Mouse (Mus musculus) MEL (cell line): ENCODE results near the gene Mgat5. TPM values are rescaled to one million over a fixed set of nuclear protein-coding genes. Genes with fewer than 3 reads are reported as not detected.

ENCODE experiments used
- DNase-seq: peaks from one replicate; pipeline ENCODE4 v3.0.0; 2011; ENCODE audit warnings: low read depth, low spot score
- H3K27ac ChIP-seq: 2 replicates; pipeline ENCODE4 v1.5.1; 2012; ENCODE audit warnings: low read depth, mild to moderate bottlenecking, control low read depth, low read length, moderate library complexity; ENCODE audit not compliant: control insufficient read depth
- H3K27me3 ChIP-seq, 2 experiments: fragments of 150-350 bp in 1 of 2; sonication (generic) in 1 of 2; 2 replicates each; pipeline ENCODE4 v1.6.1; 2012; ENCODE audit warnings: low read length in 2 of 2, mild to moderate bottlenecking in 2 of 2, improper control_type of control experiment in 1 of 2, moderate library complexity in 1 of 2; ENCODE audit not compliant: insufficient read depth in 2 of 2, control insufficient read depth in 1 of 2
- H3K36me3 ChIP-seq, 2 experiments: 2 replicates each; pipeline ENCODE4 v1.6.1; 2012 to 2014; ENCODE audit warnings: low read length in 2 of 2, improper control_type of control experiment in 1 of 2, inconsistent platforms in 1 of 2, mild to moderate bottlenecking in 1 of 2; ENCODE audit not compliant: insufficient read depth in 2 of 2, control insufficient read depth in 1 of 2
- H3K4me1 ChIP-seq, 2 experiments: fragments of 150-350 bp in 1 of 2; sonication (generic) in 1 of 2; 2 replicates each; pipeline ENCODE4 v1.6.1; 2012; ENCODE audit warnings: low read length in 2 of 2, improper control_type of control experiment in 1 of 2, mild to moderate bottlenecking in 1 of 2; ENCODE audit not compliant: insufficient read depth in 2 of 2, control insufficient read depth in 1 of 2
- H3K4me3 ChIP-seq, 2 experiments: fragments of 150-350 bp in 1 of 2; sonication (generic) in 1 of 2; 2 replicates each; pipeline ENCODE4 v1.5.1; 2012; ENCODE audit warnings: low read depth in 2 of 2, low read length in 2 of 2, mild to moderate bottlenecking in 2 of 2, moderate library complexity in 2 of 2, control low read depth in 1 of 2, improper control_type of control experiment in 1 of 2; ENCODE audit not compliant: control insufficient read depth in 1 of 2, insufficient read depth in 1 of 2
- H3K79me2 ChIP-seq: 2 replicates; pipeline ENCODE4 v1.6.1; 2012; ENCODE audit warnings: mild to moderate bottlenecking, low read length, moderate library complexity; ENCODE audit not compliant: control insufficient read depth, poor library complexity, insufficient read depth
- H3K9ac ChIP-seq: 2 replicates; pipeline ENCODE4 v1.6.1; 2012; ENCODE audit warnings: low read depth, mild to moderate bottlenecking, control low read depth, low read length, moderate library complexity; ENCODE audit not compliant: control insufficient read depth, poor library complexity, severe bottlenecking
- H3K9me3 ChIP-seq: fragments of 150-350 bp; sonication (generic); replicated peaks from 2 replicates; pipeline ENCODE4 v1.6.1; 2012; ENCODE audit warnings: mild to moderate bottlenecking, low read length, improper control_type of control experiment, moderate library complexity; ENCODE audit not compliant: insufficient read depth
- BHLHE40 ChIP-seq: IDR thresholded peaks from 2 replicates; pipeline ENCODE4 v1.6.1; 2012; ENCODE audit warnings: low read depth, mild to moderate bottlenecking, inconsistent platforms, low read length, improper control_type of control experiment, borderline replicate concordance
- CTCF ChIP-seq, 3 experiments: IDR thresholded peaks in 2 of 3; conservative IDR thresholded peaks in 1 of 3; 2 replicates each; pipeline ENCODE4 v1.5.1; 2011 to 2012; ENCODE audit warnings: low read length in 3 of 3, low read depth in 2 of 3, mild to moderate bottlenecking in 2 of 3, improper control_type of control experiment in 1 of 3, inconsistent platforms in 1 of 3, mixed read lengths in 1 of 3, moderate library complexity in 1 of 3; ENCODE audit not compliant: control insufficient read depth in 1 of 3, insufficient read depth in 1 of 3, poor library complexity in 1 of 3, severe bottlenecking in 1 of 3
- ELF1 ChIP-seq: IDR thresholded peaks from 2 replicates; pipeline ENCODE4 v1.6.1; 2014; ENCODE audit warnings: low read depth, mild to moderate bottlenecking, inconsistent platforms, low read length, improper control_type of control experiment, moderate library complexity
- EP300 ChIP-seq, 2 experiments: IDR thresholded peaks; 2 replicates each; pipeline ENCODE4 v1.6.1; 2011; ENCODE audit warnings: improper control_type of control experiment in 2 of 2, low read length in 2 of 2, low read depth in 1 of 2, mild to moderate bottlenecking in 1 of 2
- GABPA ChIP-seq: IDR thresholded peaks from 2 replicates; pipeline ENCODE4 v1.6.1; 2012; ENCODE audit warnings: low read depth, mild to moderate bottlenecking, inconsistent platforms, low read length, improper control_type of control experiment, moderate library complexity
- HCFC1 ChIP-seq: IDR thresholded peaks from 2 replicates; pipeline ENCODE4 v1.6.1; 2012; ENCODE audit warnings: low read depth, mild to moderate bottlenecking, inconsistent platforms, low read length, improper control_type of control experiment, moderate library complexity
- JUND ChIP-seq: IDR thresholded peaks from 2 replicates; pipeline ENCODE4 v1.6.1; 2011; ENCODE audit warnings: low read depth, mild to moderate bottlenecking, improper control_type of control experiment, low read length
- NRF1 ChIP-seq: IDR thresholded peaks from 2 replicates; pipeline ENCODE4 v1.6.1; 2014; ENCODE audit warnings: low read depth, mild to moderate bottlenecking, inconsistent platforms, low read length, improper control_type of control experiment, moderate library complexity; ENCODE audit not compliant: poor library complexity, insufficient read depth, severe bottlenecking
- POLR2A ChIP-seq, 2 experiments: IDR thresholded peaks; 2 replicates each; pipeline ENCODE4 v1.6.1; 2011 to 2012; ENCODE audit warnings: low read length in 2 of 2, mild to moderate bottlenecking in 2 of 2, control low read depth in 1 of 2, improper control_type of control experiment in 1 of 2, low read depth in 1 of 2, moderate library complexity in 1 of 2; ENCODE audit not compliant: control insufficient read depth in 1 of 2, insufficient read depth in 1 of 2, poor library complexity in 1 of 2
- POLR2AphosphoS5 ChIP-seq: IDR thresholded peaks from 2 replicates; pipeline ENCODE4 v1.6.1; 2012; ENCODE audit warnings: low read depth, borderline replicate concordance, mild to moderate bottlenecking, inconsistent platforms, low read length, moderate library complexity, mixed read lengths
- RAD21 ChIP-seq: IDR thresholded peaks from 2 replicates; pipeline ENCODE4 v1.6.1; 2011; ENCODE audit warnings: mild to moderate bottlenecking, low read depth, low read length, improper control_type of control experiment
- RCOR1 ChIP-seq: IDR thresholded peaks from 2 replicates; pipeline ENCODE4 v1.6.1; 2012; ENCODE audit warnings: low read depth, mild to moderate bottlenecking, inconsistent platforms, low read length, improper control_type of control experiment
- SIN3A ChIP-seq: IDR thresholded peaks from 2 replicates; pipeline ENCODE4 v1.6.1; 2012; ENCODE audit warnings: low read length, improper control_type of control experiment, inconsistent platforms
- SMC3 ChIP-seq: IDR thresholded peaks from 2 replicates; pipeline ENCODE4 v1.6.1; 2011; ENCODE audit warnings: low read depth, low read length, improper control_type of control experiment
- TAL1 ChIP-seq: IDR thresholded peaks from 2 replicates; pipeline ENCODE4 v1.6.1; 2012; ENCODE audit warnings: mild to moderate bottlenecking, inconsistent platforms, low read length, moderate library complexity, mixed read lengths
- TBP ChIP-seq: IDR thresholded peaks from 2 replicates; pipeline ENCODE4 v1.8.0; 2011; ENCODE audit warnings: low read depth, low read length, improper control_type of control experiment
- TCF12 ChIP-seq: IDR thresholded peaks from 2 replicates; pipeline ENCODE4 v1.6.1; 2014; ENCODE audit warnings: low read depth, mild to moderate bottlenecking, inconsistent platforms, low read length, improper control_type of control experiment, moderate library complexity
- USF1 ChIP-seq: IDR thresholded peaks from 2 replicates; pipeline ENCODE4 v1.6.1; 2014; ENCODE audit warnings: low read depth, mild to moderate bottlenecking, inconsistent platforms, low read length, improper control_type of control experiment, moderate library complexity
- USF2 ChIP-seq, 2 experiments: IDR thresholded peaks; 2 replicates each; pipeline ENCODE4 v1.6.1; 2011 to 2012; ENCODE audit warnings: improper control_type of control experiment in 2 of 2, low read length in 2 of 2, borderline replicate concordance in 1 of 2, inconsistent platforms in 1 of 2, low read depth in 1 of 2, mild to moderate bottlenecking in 1 of 2; ENCODE audit not compliant: insufficient read depth in 1 of 2
- ZC3H11A ChIP-seq: IDR thresholded peaks from 2 replicates; pipeline ENCODE4 v1.6.1; 2012; ENCODE audit warnings: low read depth, mild to moderate bottlenecking, inconsistent platforms, low read length, improper control_type of control experiment
- ZKSCAN1 ChIP-seq: IDR thresholded peaks from 2 replicates; pipeline ENCODE4 v1.6.1; 2012; ENCODE audit warnings: low read depth, mild to moderate bottlenecking, inconsistent platforms, low read length, improper control_type of control experiment, moderate library complexity
- ZNF384 ChIP-seq: IDR thresholded peaks from 2 replicates; pipeline ENCODE4 v1.6.1; 2012; ENCODE audit warnings: low read depth, mild to moderate bottlenecking, inconsistent platforms, low read length, improper control_type of control experiment
- polyA plus RNA-seq, 2 experiments: library from polyadenylated mRNA; stranded (reverse) in 1 of 2; unstranded in 1 of 2; fragments of >175 nt in 1 of 2; fragments of >200 nt in 1 of 2; gene quantifications; 2 replicates each; pipeline versions ENCODE4 v1.2.1 to v1.2.4; 2012; ENCODE audit warnings: low replicate concordance in 2 of 2, low read depth in 1 of 2; ENCODE audit not compliant: insufficient read length in 2 of 2, insufficient read depth in 1 of 2, missing spikeins in 1 of 2
- total RNA-seq: library from RNA; depleted of rRNA; stranded (reverse); fragments of 300-350 nt; gene quantifications from 2 replicates; pipeline ENCODE4 v1.2.3, GENCODE M21; 2012

Mgat5 gene
- total and polyA plus RNA-seq, 3 experiments, result 6.9 to 9.5 TPM; not detected in 1

- TF ChIP-seq SIN3A (peak; percentile 47; the same call in 1 of the 2 replicates), HCFC1 (no peak), TAL1 (no peak)
Observed at GRCm38 (mm10) chr1:127315763-127316627, 111.2 kb downstream of the Mgat5 start (continued).

- Histone ChIP-seq H3K9ac (no peak overlapping the region), H3K36me3 (peaks cover 0 to 44% of the 10 kb centered on the region in 2 experiments; a peak in 3 of 4 replicates), H3K9me3 (no peaks in the 10 kb centered on the region), H3K79me2 (peaks cover 17% of the 10 kb centered on the region), H3K27ac (peak overlapping the region; percentile 65), H3K4me1 (peaks cover 34 to 59% of the 10 kb centered on the region in 2 experiments), H3K27me3 (no peaks in the 10 kb centered on the region), H3K4me3 (no peak overlapping the region)
- no peak for DNase-seq
- TF ChIP-seq TAL1 (no peak), POLR2A (IDR thresholded peaks at IDR 0.05; ENCODE audit: control insufficient read depth in 1 of 2, insufficient read depth in 1 of 2, low read depth in 1 of 2, low read length in 2 of 2, poor library complexity in 1 of 2) (no peak), ZC3H11A (no peak), BHLHE40 (no peak), SMC3 (no peak), RAD21 (no peak), NRF1 (no peak), USF1 (no peak), TBP (no peak), USF2 (IDR thresholded peaks at IDR 0.05; ENCODE audit: borderline replicate concordance in 1 of 2, insufficient read depth in 1 of 2, low read depth in 1 of 2, low read length in 2 of 2) (no peak), ELF1 (no peak)
Observed at GRCm38 (mm10) chr1:127316651-127317050, 111.8 kb downstream of the Mgat5 start.

GRCm38 (mm10) chr1:127317541-127317940 is 112.7 kb downstream of the Mgat5 start:
- Histone ChIP-seq H3K9me3 (no peaks in the 10 kb centered on the region), H3K4me3 (no peak overlapping the region), H3K4me1 (peaks cover 37 to 54% of the 10 kb centered on the region in 2 experiments), H3K9ac (no peak overlapping the region), H3K27ac (no peak overlapping the region), H3K79me2 (peaks cover 12% of the 10 kb centered on the region), H3K36me3 (peaks cover 0 to 46% of the 10 kb centered on the region in 2 experiments; a peak in 2 of 4 replicates), H3K27me3 (no peaks in the 10 kb centered on the region)
- DNase-seq, result no peak
- TF ChIP-seq ZNF384 (no peak), USF2 (IDR thresholded peaks at IDR 0.05; ENCODE audit: borderline replicate concordance in 1 of 2, insufficient read depth in 1 of 2, low read depth in 1 of 2, low read length in 2 of 2) (no peak), CTCF (IDR thresholded peaks at IDR 0.05 in 2 of 3, conservative IDR thresholded peaks at IDR 0.05 in 1 of 3; ENCODE audit: control insufficient read depth in 1 of 3, insufficient read depth in 1 of 3, low read depth in 2 of 3, low read length in 3 of 3, poor library complexity in 1 of 3, severe bottlenecking in 1 of 3) (no peak), JUND (no peak), ZKSCAN1 (no peak), RCOR1 (no peak), POLR2AphosphoS5 (no peak), EP300 (IDR thresholded peaks at IDR 0.05; ENCODE audit: low read depth in 1 of 2, low read length in 2 of 2) (no peak), GABPA (no peak), TCF12 (no peak)
